Mouse (Mus musculus) Muller cell, postnatal 12 days (primary cell): ENCODE results near the gene Bptf.
"Not testable (repeated sequence)": the region's sequence is repeated elsewhere in the genome, so short reads cannot be mapped to it uniquely, and the experiment has no call there.

Experiments used
- DNase-seq: peaks from one replicate; pipeline ENCODE4 v3.0.0-alpha.2; 2015; ENCODE audit errors: inconsistent ontology term

Gene Bptf

GRCm38 (mm10) chr11:107117789-107118188 is 14.1 kb downstream of the Bptf start:
- DNase-seq, result no peak

DNA sequence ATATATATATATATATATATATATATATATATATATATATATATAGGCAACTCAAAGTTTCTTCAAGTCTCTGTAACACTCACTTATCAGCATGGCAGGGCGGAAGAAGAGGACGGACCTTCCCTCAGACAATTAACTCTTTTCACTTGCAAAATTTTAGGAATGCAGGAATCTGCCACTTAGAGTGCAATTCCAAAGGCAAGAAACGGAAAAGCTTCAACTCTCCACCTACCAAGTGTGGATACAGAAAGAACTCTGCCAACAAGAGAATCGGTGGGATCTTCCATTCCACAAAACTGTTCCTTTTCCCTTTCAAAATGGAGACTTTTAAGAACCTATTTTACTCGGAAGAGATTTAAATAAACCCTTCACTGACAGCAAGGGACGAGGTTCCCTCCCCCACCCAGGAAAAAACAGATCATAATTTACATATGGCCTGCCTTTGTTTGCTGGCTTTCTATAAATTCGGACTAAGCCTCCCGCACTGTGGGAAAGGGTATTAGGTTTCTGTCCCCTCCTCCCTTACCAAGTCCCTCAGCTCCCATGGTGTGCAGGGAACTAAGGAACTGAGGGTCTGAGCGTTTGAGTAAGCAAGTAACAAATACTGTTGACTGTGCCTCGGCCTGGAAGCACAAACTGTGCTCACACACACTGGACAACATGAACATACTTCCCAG is 17.9 kb downstream of the Bptf start:
- no peak for DNase-seq

GRCm38 (mm10) chr11:107113112-107113511 is 18.8 kb downstream of the Bptf start:
- peak; percentile 46 for DNase-seq

DNA sequence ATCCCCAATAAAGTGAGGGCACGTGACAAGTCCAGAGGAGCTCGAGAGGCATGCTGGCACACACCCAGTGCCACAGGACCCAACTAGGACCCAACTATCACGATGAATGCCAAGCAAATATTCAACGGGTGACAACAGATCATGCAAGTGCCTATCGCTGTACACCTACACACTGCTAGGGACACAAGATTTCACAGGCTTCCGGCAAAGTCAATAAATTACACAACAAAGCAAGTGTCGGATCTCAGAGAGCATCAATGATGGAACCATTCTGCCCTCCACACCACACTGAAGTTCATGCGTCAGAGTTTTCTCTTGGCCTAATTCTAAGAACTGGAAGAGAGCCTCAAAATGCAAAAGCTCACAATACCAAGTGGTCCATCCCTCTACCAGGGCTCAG is 22.3 kb downstream of the Bptf start:
- DNase-seq, result no peak

GRCm38 (mm10) chr11:107108892-107109291 is 23.0 kb downstream of the Bptf start:
- no peak for DNase-seq

- DNase-seq, result no peak
These were observed 24.2 kb downstream of the Bptf start for GRCm38 (mm10) chr11:107107725-107108078.

GRCm38 (mm10) chr11:107106978-107107724 is 24.8 kb downstream of the Bptf start:
- DNase-seq, result no peak

DNA sequence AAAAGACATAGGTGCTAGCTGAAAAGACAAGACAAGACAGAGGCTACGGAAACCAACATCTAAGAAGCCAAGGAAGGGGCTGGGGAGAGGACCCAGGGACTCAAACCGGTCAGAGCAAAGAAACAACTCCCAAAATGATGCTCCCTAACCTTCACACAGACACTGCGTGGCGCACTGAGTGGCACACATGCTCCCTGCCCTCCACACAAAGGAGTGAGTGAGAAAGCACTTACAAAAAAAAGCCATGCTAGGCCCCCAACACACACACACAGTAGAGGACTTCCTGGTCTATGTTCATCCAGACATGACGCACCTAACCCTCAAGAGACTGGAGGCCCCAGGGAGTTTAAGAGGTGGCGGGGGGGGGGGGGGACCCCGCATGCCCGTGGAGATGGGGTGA is 25.5 kb downstream of the Bptf start:
- no peak for DNase-seq

- no peak for DNase-seq
These were observed 26.7 kb downstream of the Bptf start for GRCm38 (mm10) chr11:107105227-107105626.

DNA sequence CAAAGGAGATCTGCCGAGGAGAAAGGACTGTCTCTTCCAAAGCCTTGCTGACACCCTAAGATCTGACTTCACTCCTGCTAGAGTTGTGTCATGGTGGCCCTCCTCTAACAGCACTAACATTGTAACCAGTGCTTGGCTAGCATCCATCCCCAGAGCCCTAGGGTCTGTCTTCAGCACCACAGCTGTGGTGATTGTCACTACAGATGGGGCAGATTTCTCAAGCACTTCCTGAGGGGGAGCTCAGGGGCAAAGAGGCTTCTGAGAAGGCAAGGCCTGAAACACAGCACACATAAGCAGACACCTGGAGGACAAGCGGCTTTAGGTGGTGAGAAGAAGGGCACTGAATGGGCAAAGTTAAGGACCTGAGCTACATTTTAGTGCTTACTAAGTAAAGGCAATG is 28.2 kb downstream of the Bptf start:
- no peak for DNase-seq

DNA sequence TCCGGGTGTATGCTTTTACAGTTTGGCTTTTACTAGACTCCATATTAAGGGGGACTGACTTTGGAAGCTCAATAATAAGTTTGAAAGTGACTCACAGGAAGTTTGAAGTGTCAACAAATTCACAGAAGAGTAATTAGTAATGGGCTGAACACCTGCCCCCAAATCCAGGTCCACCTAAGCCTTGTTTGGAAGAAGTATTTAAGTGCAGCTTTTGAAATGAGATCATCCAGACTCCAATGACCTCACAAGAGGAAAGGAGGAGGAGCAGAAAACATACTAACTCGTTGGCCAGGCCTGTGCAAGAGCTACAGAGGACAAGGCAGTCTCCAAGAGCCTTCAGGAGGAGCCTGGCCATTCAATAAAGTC is 28.7 kb downstream of the Bptf start:
- no peak for DNase-seq

GRCm38 (mm10) chr11:107102465-107103223 is 29.3 kb downstream of the Bptf start:
- DNase-seq, result peak; percentile 32

- no peak for DNase-seq
These were observed 35.0 kb downstream of the Bptf start for GRCm38 (mm10) chr11:107096973-107097372.

GRCm38 (mm10) chr11:107093871-107094270 is 38.1 kb downstream of the Bptf start:
- no peak for DNase-seq

GRCm38 (mm10) chr11:107092637-107093036 is 39.3 kb downstream of the Bptf start:
- DNase-seq, result no peak

GRCm38 (mm10) chr11:107085866-107086265 is 46.1 kb downstream of the Bptf start:
- no peak for DNase-seq

DNA sequence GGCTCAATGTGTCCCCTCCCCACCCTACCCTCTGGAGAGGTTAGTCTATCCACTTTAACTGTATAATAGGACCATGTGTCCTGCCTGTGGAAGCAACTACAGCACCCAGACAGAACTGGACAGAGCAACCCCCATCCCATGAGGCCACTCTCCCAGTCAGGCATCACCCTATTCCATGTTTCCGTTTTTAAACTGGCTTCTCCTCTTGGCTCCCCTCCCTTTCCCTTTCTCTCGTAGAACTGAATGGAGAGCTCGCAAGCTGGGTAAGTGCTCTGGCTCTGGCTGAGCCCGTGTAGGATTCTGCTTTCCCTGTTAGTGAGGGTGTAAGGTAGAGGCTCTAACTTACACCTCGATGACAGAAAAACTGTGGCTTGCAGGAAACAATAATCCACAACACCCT is 48.4 kb downstream of the Bptf start:
- no peak for DNase-seq

DNA sequence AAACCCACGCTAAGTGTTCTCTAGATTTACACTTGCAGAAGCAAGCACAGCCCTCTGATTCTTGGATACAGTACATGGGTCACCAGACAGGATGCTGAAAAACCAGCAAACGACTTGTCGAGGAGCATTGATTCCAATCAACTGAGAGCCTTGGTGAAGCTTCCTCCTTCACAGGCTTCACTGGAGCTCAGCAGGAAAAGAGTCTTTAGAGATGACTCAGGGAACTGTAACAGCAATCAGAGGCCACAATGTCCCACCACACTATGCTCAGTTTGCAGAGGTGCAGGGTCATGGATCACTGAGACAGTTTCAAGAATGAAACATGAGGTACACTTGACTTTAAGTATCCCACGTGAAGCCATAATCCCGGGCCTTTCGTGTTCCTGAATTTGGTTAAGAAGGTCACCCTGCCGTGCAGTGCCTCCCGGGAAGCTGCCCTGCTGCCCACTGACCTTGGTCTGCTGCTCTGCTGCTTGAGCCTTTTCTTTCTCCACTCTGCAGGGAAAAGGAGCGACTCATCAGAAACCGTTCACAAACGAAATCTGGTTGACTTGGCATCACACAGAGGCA is 66.6 kb downstream of the Bptf start:
- DNase-seq, result peak; percentile 43

DNA sequence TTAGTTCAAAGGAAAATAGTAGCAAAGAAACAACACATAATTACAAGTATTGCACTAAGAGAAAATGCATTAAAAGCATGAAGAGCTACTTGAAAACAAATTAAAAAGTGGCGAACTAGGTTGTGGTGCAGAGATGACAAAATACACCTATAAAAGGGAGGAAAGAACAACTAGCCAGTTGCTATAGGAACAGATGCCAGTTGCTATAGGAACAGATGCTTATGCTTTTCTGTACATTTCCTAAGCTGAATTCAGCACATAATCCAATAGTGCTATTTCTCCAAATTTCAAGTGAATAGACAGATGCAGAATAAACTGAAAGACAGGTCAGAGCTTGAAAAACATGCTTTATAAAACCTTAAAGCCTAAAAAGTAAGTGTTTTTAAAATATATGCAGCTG is 67.3 kb downstream of the Bptf start:
- no peak for DNase-seq

DNA sequence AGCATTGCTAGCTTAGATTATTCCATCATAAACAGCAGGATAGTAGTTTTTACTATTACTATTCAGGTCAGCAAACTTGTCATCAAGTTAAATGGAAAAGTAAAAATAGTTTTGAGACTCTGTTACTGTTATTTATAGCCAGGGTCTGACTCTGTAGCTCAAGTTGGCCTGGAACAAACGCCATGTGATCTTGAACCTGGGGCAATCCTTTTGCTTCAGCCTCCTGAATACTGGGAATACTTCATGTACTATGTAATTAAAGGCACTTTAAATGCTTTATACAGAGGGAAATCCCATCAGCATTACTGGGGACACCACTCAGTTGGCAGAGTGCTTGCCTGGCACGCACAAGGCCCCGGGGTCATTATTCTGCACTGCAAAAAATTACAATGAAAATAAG is 68.9 kb downstream of the Bptf start:
- DNase-seq, result no peak

DNA sequence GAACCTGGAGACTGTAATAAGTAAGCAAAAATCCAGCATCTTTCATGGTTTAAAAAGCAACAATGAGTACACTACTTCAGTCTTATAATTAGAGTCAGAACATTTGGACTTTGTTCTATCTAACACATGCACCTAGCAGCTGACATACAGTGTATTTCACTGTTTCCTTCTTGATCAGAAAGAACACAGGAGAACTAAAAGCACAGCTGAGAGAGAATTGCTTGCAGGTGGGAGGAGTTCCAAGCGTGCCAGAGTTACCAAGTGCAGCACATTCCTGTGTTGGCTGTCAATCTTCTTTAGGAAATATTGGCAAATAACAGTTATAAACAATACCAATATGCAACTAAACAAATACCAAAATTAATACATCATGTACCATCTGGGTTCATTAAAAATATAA is 71.0 kb downstream of the Bptf start:
- DNase-seq, result no peak

- not testable (repeated sequence) for DNase-seq
These were observed 72.3 kb downstream of the Bptf start for GRCm38 (mm10) chr11:107059634-107060033.

- no peak for DNase-seq
These were observed 74.5 kb downstream of the Bptf start for GRCm38 (mm10) chr11:107057391-107057790.
